Mouse (Mus musculus): ENCODE results near the gene 3110009E18Rik. TPM values are rescaled to one million over a fixed set of nuclear protein-coding genes. Genes with fewer than 3 reads are reported as not detected.

Gene 3110009E18Rik
- total RNA-seq, 2 experiments from 2014 or later: 7.1 to 7.8 TPM

GRCm38 (mm10) chr1:120197189-120197588 is 76.2 kb downstream of the 3110009E18Rik start:
- peak; percentile 99 for TF ChIP-seq CTCF (conservative IDR thresholded peaks at IDR 0.05)
- H3K4me3 ChIP-seq: no peak overlapping the region
- H3K27ac ChIP-seq: no peak overlapping the region
- peak; percentile 70 to 82 for DNase-seq (ENCODE audit: low spot score in 2 of 2)

DNA sequence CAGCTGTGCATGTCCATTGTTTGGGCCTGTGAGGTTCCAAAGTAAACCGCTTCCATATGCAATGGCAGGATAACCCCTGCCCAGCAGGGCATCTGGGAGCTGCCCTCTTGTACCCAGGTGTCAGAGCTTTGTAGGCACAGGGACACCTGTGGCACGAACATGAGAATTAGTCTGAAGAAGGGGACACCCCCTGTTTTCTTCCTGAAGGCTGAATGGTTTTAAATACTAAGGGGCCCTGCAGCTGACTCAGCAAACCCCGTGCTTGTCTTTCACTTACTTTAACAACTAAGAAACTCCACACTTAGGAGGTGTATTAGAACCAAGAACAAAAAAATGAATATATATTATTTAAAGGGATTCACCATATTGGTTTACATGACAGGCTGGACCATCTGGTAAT is 77.2 kb downstream of the 3110009E18Rik start:
- DNase-seq (ENCODE audit: low spot score in 2 of 2): no peak
- no peak overlapping the region for H3K27ac ChIP-seq
- H3K4me3 ChIP-seq: no peak overlapping the region
- no peak for TF ChIP-seq CTCF (conservative IDR thresholded peaks at IDR 0.05)

DNA sequence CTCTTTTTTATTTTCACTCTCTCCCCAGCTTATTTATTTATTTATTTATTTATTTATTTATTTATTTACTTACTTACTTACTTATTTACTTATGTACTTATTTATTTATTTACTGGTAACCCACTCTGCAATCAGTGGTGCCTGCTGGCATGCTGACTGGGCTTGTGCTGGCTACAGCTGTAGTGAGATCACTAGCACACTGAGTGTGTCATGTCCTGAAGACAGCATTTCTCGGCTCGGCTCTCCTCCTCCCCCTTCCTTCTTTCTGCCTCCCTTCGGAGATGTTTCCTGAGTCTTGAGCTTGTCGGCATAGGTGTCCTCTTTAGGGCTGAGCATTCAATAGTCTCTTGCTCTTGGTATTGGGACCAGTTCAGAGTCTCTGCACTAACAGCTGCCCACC is 78.0 kb downstream of the 3110009E18Rik start:
- TF ChIP-seq CTCF (conservative IDR thresholded peaks at IDR 0.05): no peak
- Histone ChIP-seq H3K27ac (no peak overlapping the region), H3K4me3 (no peak overlapping the region)
- DNase-seq (ENCODE audit: low spot score in 2 of 2): no peak

DNA sequence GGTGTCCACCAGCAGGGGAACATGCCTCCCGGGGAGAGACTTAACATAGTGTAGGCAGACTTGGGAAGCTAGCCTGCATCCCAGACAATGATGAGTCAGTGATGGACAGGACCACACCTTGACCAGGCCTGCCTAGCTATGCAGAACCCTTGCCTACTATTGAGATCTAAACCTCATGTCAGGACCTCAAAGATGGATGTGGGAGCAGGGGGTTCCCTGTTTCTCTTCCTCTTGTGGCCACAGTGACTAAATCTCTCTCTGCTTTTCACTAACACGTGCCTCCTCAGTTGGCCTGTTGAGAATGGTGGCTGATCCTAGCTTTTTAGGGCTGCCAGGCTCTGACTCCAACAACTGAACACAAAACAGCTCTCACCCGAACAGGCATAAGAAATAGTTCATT is 81.6 kb downstream of the 3110009E18Rik start:
- no peak for DNase-seq (ENCODE audit: low spot score in 2 of 2)
- no peak for TF ChIP-seq CTCF (conservative IDR thresholded peaks at IDR 0.05)

DNA sequence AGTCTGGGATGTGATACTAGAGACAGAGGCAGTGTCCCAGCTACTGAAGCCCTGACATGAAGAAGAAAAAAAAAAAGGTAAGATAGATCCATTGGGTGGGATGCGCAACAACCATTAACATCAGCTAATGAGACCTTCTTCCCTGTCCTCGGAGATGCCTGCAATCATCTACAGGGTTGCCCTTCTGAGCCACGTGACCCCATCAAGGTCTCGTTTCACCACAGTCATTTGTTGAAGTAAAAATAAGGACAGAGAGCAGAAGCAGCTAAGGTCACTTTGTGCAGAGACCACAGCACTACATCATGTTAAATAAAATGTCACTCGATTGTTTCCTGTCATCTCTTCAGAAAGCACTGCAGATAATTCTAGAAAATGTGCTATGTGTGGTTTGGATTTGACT is 82.8 kb downstream of the 3110009E18Rik start:
- Histone ChIP-seq H3K4me3 (no peak overlapping the region), H3K27ac (no peak overlapping the region)
- no peak for DNase-seq (ENCODE audit: low spot score in 2 of 2)
- TF ChIP-seq CTCF (conservative IDR thresholded peaks at IDR 0.05): no peak

More for the DNA sequence above, 81.6 kb downstream of the 3110009E18Rik start:
- Histone ChIP-seq H3K4me3 (no peak overlapping the region), H3K27ac (no peak overlapping the region)

DNA sequence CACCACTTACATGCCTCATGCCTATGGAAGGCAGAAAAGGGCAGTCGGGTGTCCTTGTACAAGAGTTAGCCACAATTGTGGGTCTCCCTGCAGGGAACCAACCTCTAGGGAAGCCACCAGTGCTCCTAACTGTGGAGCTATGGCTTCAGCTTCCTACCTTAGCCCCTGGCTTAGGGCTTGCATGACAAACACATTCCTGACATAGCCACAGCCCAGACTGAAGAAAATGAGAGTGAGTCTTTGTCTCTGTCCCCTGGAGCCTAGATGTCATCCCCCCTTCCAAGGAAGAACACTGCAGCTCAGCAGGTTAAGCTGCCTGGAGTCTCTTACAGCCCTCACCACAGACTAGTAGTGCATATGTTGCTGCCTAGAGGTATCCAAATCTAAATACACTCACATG is 83.8 kb downstream of the 3110009E18Rik start:
- no peak for DNase-seq (ENCODE audit: low spot score in 2 of 2)
- H3K27ac ChIP-seq: no peak overlapping the region

GRCm38 (mm10) chr1:120207568-120207967 is 86.6 kb downstream of the 3110009E18Rik start:
- H3K27ac ChIP-seq: peak overlapping the region; percentile 44
- DNase-seq (ENCODE audit: low spot score in 2 of 2): peak; percentile 53 to 71
- no peak for TF ChIP-seq CTCF (conservative IDR thresholded peaks at IDR 0.05)
- H3K4me3 ChIP-seq: no peak overlapping the region

More for the DNA sequence above, 83.8 kb downstream of the 3110009E18Rik start:
- no peak for TF ChIP-seq CTCF (conservative IDR thresholded peaks at IDR 0.05)
- H3K4me3 ChIP-seq: no peak overlapping the region

DNA sequence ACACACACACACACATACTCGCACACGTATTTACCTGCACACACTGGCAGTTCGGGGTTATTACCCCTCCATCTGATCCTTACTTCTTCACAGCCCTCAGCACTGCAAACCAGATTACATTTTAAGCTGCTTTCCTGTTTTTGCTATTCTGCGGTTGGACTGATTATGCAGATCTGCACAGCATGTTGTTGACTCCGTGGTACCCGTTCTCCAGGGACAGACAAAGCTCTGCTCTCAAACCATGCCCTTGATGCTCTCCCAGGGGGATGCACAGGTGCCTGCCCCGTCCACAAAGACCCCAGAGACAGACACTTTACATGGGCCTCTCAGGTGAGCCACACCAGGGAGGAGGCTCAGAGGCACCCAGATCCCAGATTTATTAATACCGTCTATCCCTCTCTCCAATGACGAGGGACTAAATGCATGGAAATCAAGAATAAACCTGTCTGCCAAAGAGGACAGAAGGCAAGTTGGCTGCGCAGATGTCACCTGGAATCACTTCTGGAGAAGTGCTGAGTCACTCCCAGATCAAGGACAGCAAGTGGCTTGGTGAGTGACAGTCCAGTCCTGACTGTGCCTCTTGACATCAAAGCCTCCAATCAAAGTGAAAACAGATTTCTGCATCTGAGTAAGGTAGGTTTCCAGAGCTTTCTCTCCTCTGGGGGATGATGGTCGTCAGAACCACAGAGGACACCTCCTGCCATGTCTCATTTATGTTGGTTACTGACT is 87.7 kb downstream of the 3110009E18Rik start:
- peak overlapping the region; percentile 68; the same call in 1 of the 2 replicates for H3K27ac ChIP-seq
- H3K4me3 ChIP-seq: no peak overlapping the region
- DNase-seq (ENCODE audit: low spot score in 2 of 2): no peak
- no peak for TF ChIP-seq CTCF (conservative IDR thresholded peaks at IDR 0.05)

DNA sequence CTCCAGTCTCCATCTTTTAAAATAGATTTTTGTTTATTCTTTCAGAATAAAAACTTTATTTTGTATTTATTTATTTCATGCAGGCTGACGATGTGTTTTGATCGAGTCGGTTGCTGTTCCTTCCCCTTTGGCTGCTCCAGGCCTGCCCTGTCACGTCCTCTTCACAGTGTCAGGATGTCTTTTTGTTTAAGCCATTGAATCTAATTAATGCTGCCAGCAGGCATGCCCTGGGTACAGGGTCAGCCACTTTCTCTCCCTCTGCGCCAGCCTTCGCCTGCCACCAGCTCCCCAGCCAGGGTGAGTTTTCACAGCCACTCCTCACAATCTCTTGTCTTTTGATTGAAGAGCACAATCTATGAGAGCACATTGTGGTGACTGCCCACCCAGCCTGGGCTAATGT is 99.9 kb downstream of the 3110009E18Rik start:
- Histone ChIP-seq H3K4me3 (no peak overlapping the region), H3K27ac (no peak overlapping the region)
- TF ChIP-seq CTCF (conservative IDR thresholded peaks at IDR 0.05): no peak
- no peak for DNase-seq (ENCODE audit: low spot score in 2 of 2)

GRCm38 (mm10) chr1:120221285-120221684 is 100.3 kb downstream of the 3110009E18Rik start:
- no peak for TF ChIP-seq CTCF (conservative IDR thresholded peaks at IDR 0.05)
- no peak for DNase-seq (ENCODE audit: low spot score in 2 of 2)
- Histone ChIP-seq H3K27ac (no peak overlapping the region), H3K4me3 (no peak overlapping the region)

DNA sequence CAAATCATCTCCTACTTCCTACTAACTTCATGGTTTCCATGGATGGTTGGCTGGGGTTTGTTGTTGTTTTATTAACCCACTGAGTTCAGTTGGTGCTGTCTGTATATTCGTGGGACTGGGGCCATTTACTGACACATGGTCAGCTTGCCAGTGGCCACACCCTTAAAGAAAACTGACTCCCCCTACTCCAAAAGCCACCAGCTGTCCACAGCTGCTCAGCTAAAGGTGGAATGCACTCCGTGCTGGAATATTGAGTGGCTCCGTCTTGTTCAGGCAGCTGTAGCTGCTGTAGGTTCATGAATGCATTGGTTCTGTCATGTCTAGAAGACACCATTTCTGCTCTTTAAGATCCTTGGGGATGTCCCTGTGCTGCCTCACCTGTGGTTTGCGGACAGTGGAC is 102.6 kb downstream of the 3110009E18Rik start:
- no peak for DNase-seq (ENCODE audit: low spot score in 2 of 2)
- Histone ChIP-seq H3K4me3 (no peak overlapping the region), H3K27ac (no peak overlapping the region)
- no peak for TF ChIP-seq CTCF (conservative IDR thresholded peaks at IDR 0.05)

DNA sequence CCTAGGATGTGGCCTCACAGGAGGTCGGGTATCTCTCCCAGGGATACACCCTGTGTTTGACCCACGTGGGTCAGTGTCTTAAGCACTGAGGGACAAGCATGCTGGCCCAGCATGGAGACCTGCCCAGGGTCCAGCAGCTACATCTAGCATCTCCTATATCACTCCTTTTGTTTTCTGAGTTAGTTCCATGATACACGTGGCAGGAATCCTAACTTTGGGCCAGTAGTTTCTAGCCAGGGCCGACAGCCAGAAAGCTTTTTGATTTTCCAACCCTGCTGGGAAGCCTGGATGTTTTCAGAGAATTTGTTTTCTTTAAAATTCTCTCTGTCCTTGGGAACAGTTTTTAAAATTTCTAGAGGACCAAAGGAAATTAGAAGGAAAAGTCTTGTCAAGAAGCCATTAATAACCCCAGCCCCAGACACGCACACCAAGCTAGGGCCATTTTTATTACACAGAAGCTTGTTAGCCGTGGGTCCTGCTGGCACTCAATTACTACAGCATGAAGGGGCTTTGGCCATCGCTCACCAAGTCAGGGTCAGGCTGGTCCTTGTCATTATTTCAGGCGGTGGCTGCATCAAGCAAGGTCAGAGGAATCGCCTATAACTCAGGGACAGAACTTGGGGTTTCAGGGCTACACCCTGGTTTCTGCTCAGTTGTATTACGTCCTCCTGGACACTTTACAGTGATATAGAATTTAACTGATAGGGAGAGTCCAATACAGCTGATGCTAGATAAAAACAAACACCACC is 108.9 kb downstream of the 3110009E18Rik start:
- no peak overlapping the region for H3K4me3 ChIP-seq
- H3K27ac ChIP-seq: no peak overlapping the region
- DNase-seq (ENCODE audit: low spot score in 2 of 2): no peak
- TF ChIP-seq CTCF (conservative IDR thresholded peaks at IDR 0.05): no peak

GRCm38 (mm10) chr1:120231334-120231733 is 110.3 kb downstream of the 3110009E18Rik start:
- peak in 1 of 2 experiments; percentile 60 for DNase-seq (ENCODE audit: low spot score in 2 of 2)
- TF ChIP-seq CTCF (conservative IDR thresholded peaks at IDR 0.05): peak; percentile 81
- Histone ChIP-seq H3K27ac (no peak overlapping the region), H3K4me3 (no peak overlapping the region)
